Mouse (Mus musculus): Measurements from ENCODE around the gene Neu1.
"Not testable (repeated sequence)": the region's sequence is repeated elsewhere in the genome, so short reads cannot be mapped to it uniquely, and the experiment has no call there.

Neu1 gene

GRCm38 (mm10) chr17:34969822-34970221 lies 38.8 kb downstream of the Neu1 start, which contains the start of gene Gm20481:
TSS of gene Gm20481 (plus strand) at chr17:34969912.
- not testable (repeated sequence) for DNase-seq

DNA sequence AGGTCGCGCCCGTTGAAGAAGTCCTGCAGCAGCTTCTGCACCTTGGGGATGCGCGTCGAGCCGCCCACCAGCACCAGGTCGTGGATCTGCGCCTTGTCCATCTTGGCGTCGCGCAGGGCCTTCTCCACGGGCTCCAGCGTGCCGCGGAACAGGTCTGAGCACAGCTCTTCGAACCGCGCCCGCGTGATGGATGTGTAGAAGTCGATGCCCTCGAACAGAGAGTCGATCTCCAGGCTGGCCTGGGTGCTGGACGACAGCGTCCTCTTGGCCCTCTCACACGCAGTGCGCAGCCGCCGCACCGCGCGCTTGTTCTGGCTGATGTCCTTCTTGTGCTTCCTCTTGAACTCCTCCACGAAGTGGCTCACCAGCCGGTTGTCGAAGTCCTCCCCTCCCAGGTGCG lies 39.8 kb downstream of the Neu1 start:
- DNase-seq = not testable (repeated sequence)

GRCm38 (mm10) chr17:34971694-34972068 lies 40.6 kb downstream of the Neu1 start:
- DNase-seq = not testable (repeated sequence)

- DNase-seq = peak; percentile 84 to 95
Observed at GRCm38 (mm10) chr17:34972069-34972749, 41.2 kb downstream of the Neu1 start, which contains the start of the genes Hspa1a and Hspa1l. TSS of gene Hspa1a (minus strand) at chr17:34972156. TSS of gene Hspa1l (plus strand) at chr17:34972703.

- no peak for DNase-seq
Observed at GRCm38 (mm10) chr17:34975581-34976492, 44.8 kb downstream of the Neu1 start.

GRCm38 (mm10) chr17:34977000-34977399 lies 45.9 kb downstream of the Neu1 start:
- no peak for DNase-seq

GRCm38 (mm10) chr17:34978239-34978638 lies 47.2 kb downstream of the Neu1 start:
- no peak for DNase-seq

DNA sequence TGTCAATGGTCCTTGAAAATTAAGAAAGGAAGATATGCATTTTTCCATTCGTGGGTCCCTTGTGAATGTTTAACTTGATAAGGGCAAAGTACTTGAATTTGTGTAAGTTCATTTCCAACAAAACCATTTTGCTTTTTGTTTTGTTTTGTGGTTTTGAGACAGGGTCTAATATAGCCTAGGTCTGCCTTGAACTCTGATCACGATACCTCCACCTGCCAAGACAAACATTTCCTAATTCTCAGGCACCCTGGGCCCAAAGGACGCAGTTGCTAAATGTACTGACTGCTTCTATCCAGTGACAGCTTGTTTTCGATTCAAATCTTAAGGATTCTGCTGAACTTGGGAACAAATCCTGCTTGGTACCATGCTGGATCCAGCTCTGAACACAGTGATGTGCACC lies 48.6 kb downstream of the Neu1 start:
- DNase-seq = no peak

- DNase-seq = peak; percentile 55 to 80
Observed at GRCm38 (mm10) chr17:34980655-34981054, 49.6 kb downstream of the Neu1 start.

- peak; percentile 93 to 95 for DNase-seq
Observed at GRCm38 (mm10) chr17:34981690-34982180, 50.7 kb downstream of the Neu1 start, which contains the start of gene Lsm2. TSS of gene Lsm2 (plus strand) at chr17:34981862.

GRCm38 (mm10) chr17:34982328-34982727 lies 51.3 kb downstream of the Neu1 start:
- DNase-seq = no peak

- DNase-seq = peak in 1 of 2 experiments; percentile 55
Observed at GRCm38 (mm10) chr17:34984218-34984617, 53.2 kb downstream of the Neu1 start.
